Mouse (Mus musculus): ENCODE data around the gene Xndc1.
A peak's percentile ranks its signal among the peaks of the same experiment; 100 is the strongest.
"Not testable (repeated sequence)": the region's sequence is repeated elsewhere in the genome, so short reads cannot be mapped to it uniquely, and the experiment has no call there.

Xndc1 gene

GRCm38 (mm10) chr7:102065046-102065891, at the start of gene Xndc1, which contains the start of the genes Rnf121 and Xntrpc:
Gene Xndc1 (plus strand): TSS chr7:102065511.
Gene Rnf121 (minus strand): TSS chr7:102065469.
Gene Xntrpc (plus strand): TSS chr7:102065713.
- ATAC-seq (ENCODE audit: insufficient number of reproducible peaks, low FRiP score, low TSS enrichment), result peak; percentile 95

GRCm38 (mm10) chr7:102016936-102017335, 48.4 kb upstream of the Xndc1 start:
- no peak for ATAC-seq (ENCODE audit: insufficient number of reproducible peaks, low FRiP score, low TSS enrichment)

GRCm38 (mm10) chr7:102017452-102017851, 47.9 kb upstream of the Xndc1 start:
- no peak for ATAC-seq (ENCODE audit: insufficient number of reproducible peaks, low FRiP score, low TSS enrichment)

GRCm38 (mm10) chr7:102018034-102018433, 47.3 kb upstream of the Xndc1 start:
- ATAC-seq (ENCODE audit: insufficient number of reproducible peaks, low FRiP score, low TSS enrichment), result 0 out of 2 replicates have a peak, but pooled peaks have one; percentile 17

GRCm38 (mm10) chr7:102018590-102018989, 46.7 kb upstream of the Xndc1 start, which contains the start of gene Il18bp:
Gene Il18bp (minus strand): TSS chr7:102018690.
- no peak for ATAC-seq (ENCODE audit: insufficient number of reproducible peaks, low FRiP score, low TSS enrichment)

GRCm38 (mm10) chr7:102019362-102019761, 45.9 kb upstream of the Xndc1 start:
- ATAC-seq (ENCODE audit: insufficient number of reproducible peaks, low FRiP score, low TSS enrichment), result no peak

GRCm38 (mm10) chr7:102020934-102021333, 44.4 kb upstream of the Xndc1 start:
- ATAC-seq (ENCODE audit: insufficient number of reproducible peaks, low FRiP score, low TSS enrichment), result not testable (repeated sequence)

GRCm38 (mm10) chr7:102023821-102024220, 41.5 kb upstream of the Xndc1 start:
- ATAC-seq (ENCODE audit: insufficient number of reproducible peaks, low FRiP score, low TSS enrichment), result no peak

- ATAC-seq (ENCODE audit: insufficient number of reproducible peaks, low FRiP score, low TSS enrichment), result no peak
Observed at GRCm38 (mm10) chr7:102025187-102026119, 39.9 kb upstream of the Xndc1 start.

- ATAC-seq (ENCODE audit: insufficient number of reproducible peaks, low FRiP score, low TSS enrichment), result no peak
Observed at GRCm38 (mm10) chr7:102034904-102035303, 30.4 kb upstream of the Xndc1 start.

GRCm38 (mm10) chr7:102035534-102035933, 29.8 kb upstream of the Xndc1 start:
- ATAC-seq (ENCODE audit: insufficient number of reproducible peaks, low FRiP score, low TSS enrichment), result no peak

- ATAC-seq (ENCODE audit: insufficient number of reproducible peaks, low FRiP score, low TSS enrichment), result no peak
Observed at GRCm38 (mm10) chr7:102037318-102037717, 28.0 kb upstream of the Xndc1 start.

GRCm38 (mm10) chr7:102042314-102042713, 23.0 kb upstream of the Xndc1 start:
- no peak for ATAC-seq (ENCODE audit: insufficient number of reproducible peaks, low FRiP score, low TSS enrichment)

- not testable (repeated sequence) for ATAC-seq (ENCODE audit: insufficient number of reproducible peaks, low FRiP score, low TSS enrichment)
Observed at GRCm38 (mm10) chr7:102048524-102048923, 16.8 kb upstream of the Xndc1 start.

- ATAC-seq (ENCODE audit: insufficient number of reproducible peaks, low FRiP score, low TSS enrichment), result no peak
Observed at GRCm38 (mm10) chr7:102061353-102061752, 4.0 kb upstream of the Xndc1 start.

GRCm38 (mm10) chr7:102062203-102062602, 3.1 kb upstream of the Xndc1 start:
- ATAC-seq (ENCODE audit: insufficient number of reproducible peaks, low FRiP score, low TSS enrichment), result no peak

- no peak for ATAC-seq (ENCODE audit: insufficient number of reproducible peaks, low FRiP score, low TSS enrichment)
Observed at GRCm38 (mm10) chr7:102063891-102064290, 1.4 kb upstream of the Xndc1 start.

- no peak; the same call in 1 of the 2 replicates for ATAC-seq (ENCODE audit: insufficient number of reproducible peaks, low FRiP score, low TSS enrichment)
Observed at GRCm38 (mm10) chr7:102064655-102065045, 661 bp upstream of the Xndc1 start.

GRCm38 (mm10) chr7:102066363-102066762, 1.1 kb downstream of the Xndc1 start:
- ATAC-seq (ENCODE audit: insufficient number of reproducible peaks, low FRiP score, low TSS enrichment), result no peak

- ATAC-seq (ENCODE audit: insufficient number of reproducible peaks, low FRiP score, low TSS enrichment), result no peak
Observed at GRCm38 (mm10) chr7:102076714-102077296, 11.5 kb downstream of the Xndc1 start.

Data from cerebellum, adult (tissue).